ENCODE assay signal across 7 mouse cellular contexts in the genomic region with DNA sequence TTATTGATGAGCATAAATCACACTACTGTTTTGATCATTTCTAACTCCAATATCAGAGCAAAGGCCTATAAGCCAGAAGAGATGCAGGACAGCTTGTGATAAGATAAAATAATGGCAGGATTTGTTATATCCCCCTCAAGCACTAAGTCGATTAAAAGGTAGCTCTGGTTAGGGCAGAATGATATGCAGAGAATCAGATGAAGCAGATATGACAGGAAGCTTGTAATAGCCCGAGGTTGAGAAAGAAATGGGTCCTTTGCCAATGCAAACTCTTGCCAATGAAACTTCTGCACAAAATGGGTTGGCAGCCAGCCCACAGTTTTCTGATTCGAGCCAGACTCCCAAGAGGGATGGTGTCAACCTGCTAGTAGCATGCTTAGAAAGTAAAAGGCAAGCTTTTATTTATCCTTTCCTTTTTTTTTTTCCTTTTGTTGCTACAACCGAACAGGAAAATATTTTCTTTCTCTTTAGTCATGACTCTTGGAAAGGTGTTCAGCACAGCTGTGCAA.
A peak's percentile ranks its signal among the peaks of the same experiment; 100 is the strongest.
DNase-seq lines count a peak whose midpoint lies in the region.

No protein-coding gene starts in this region.

- intact Hi-C loops in heart, postnatal 10 days (cut with DNase I), result no loop called here
- intact Hi-C loops in left cerebral cortex, postnatal 36 days (cut with DNase I), result no loop called here

- DNase-seq in urinary bladder, postnatal 14 days (ENCODE audit: low spot score), result peak; percentile 66
- no peak for DNase-seq in urinary bladder, postnatal 10 days (ENCODE audit: low spot score)
- DNase-seq in cerebellum, postnatal 10 days, result peak; percentile 92
- DNase-seq in heart, postnatal 10 days, result peak; percentile 39 to 60
- DNase-seq in left cerebral cortex, postnatal 36 days (ENCODE audit: low spot score in 2 of 2), result peak; percentile 23 to 34
- peak; percentile 4 for DNase-seq in testis, postnatal 14 days (ENCODE audit: low spot score)
- DNase-seq in spleen, postnatal 10 days (ENCODE audit: low spot score in 2 of 2), result no peak

Comparison
In these comparisons a context has a peak if more than half of its experiments do, and no peak if none do; other contexts are left out.
1. DNase-seq: peak in urinary bladder, postnatal 14 days (single experiment), cerebellum, postnatal 10 days (2 of 2), heart, postnatal 10 days (2 of 2), left cerebral cortex, postnatal 36 days (2 of 2) and testis, postnatal 14 days (single experiment); none in urinary bladder, postnatal 10 days (single experiment) and spleen, postnatal 10 days (0 of 2).